Mouse (Mus musculus): ENCODE results near the gene Mydgf. TPM values are rescaled to one million over a fixed set of nuclear protein-coding genes. Genes with fewer than 3 reads are reported as not detected.

Mydgf gene
- 50.1 and 59.6 TPM in 2 replicates for polyA plus RNA-seq (2012; rRNA removed)

DNA sequence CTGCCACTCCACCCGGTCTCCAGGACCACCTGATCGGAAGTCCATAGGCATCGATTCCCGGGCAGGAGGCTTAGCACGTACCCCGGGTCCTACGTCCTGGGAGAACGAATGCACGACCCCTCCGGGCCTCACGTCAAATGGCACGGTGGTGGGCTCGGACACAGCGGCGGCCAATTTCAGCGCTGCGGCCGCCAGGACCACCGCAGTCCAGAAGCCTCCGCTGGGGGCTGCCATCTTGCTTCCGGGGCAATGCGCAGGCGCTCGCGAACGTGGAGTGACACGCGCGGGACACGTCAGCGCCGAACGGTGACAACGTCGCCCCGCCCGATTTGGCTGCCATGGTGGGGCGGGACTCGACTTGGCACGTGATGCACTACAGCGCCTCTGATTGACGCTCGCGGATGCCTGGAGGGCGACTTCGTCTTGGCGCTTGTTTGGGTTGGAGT, at the start of gene Mydgf:
Gene Mydgf, minus strand, starts transcription at position 263 of the 446 bp plus-strand sequence.

DNA sequence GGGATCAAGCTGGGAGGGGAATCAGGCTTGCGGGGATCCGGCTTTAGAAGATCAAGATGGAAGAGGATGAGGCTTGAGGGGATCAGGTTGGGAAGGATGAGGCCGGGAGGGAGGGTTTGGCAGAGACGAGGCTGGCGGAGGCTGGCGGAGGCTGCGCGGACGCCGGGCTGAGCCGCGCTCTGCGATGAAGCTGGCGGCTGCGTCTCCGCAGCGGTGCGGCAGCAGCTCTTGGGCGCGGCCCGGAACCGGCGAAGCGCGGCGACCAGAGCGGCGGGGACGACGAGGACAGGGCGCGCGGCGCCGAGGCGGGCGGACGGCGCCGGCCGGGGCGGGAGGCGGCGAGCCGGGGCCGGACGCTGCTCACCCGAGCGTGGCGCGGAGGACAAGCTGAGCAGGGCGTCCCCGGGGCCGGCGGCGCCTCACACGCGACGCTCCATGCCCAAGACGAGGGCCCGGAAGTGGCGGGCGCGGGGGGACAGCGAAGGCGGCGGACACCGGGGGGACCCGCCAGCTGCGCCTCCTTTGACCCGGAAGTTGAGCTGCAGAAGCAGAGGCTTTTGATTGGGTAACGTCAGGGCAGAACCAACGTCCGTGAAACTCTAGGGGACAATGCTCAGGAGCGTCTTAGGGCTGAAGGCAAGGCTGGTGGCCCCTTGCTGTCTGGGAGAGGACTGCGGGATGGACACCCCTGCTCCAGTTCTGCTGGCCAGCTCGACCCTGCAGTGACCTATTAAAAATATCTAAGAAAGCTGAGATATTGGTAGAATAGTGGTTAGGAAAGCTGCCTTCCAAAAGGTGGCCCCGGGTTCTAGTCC, 34.9 kb upstream of the Mydgf start, which contains the start of gene Dpp9:
Gene Dpp9, minus strand, starts transcription at position 529 of the 815 bp plus-strand sequence.

DNA sequence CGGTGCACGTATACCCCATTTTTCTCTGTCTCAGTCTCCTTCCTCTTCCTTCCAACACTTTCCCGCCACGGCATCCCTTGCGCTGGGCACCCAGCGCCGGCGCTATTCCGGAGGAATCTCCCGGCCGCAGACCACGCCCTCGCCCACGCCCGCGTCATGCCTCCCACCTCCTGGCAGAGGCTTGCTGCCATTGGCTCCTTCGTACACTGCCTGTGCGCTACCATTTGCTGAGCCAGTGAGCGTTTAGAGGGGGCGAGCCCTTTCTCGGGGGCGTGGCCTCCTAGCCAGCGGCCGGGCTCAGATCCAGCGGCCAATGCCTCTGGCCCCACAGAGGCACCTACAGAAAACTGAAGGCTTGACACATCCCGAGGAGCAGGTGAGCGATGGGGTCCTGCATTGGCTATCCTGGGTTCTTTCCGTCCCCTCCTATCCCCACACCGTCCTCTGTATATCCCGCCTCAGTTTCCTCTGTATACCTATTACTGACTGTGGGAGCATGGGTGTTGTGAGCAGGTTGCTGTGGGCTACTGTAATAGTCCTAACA, 21.4 kb downstream of the Mydgf start, which contains the start of gene Tnfaip8l1:
Gene Tnfaip8l1, plus strand, starts transcription at position 247 of the 544 bp plus-strand sequence.

GRCm38 (mm10) chr17:56139858-56140595, 43.7 kb downstream of the Mydgf start, which contains the start of gene Sema6b:
TSS of gene Sema6b (minus strand) at chr17:56140343.

Other genes starting within 250 kb of the Mydgf start
- gene Zfp119b, start 234.4 kb downstream of the Mydgf start, polyA plus RNA-seq (2012; rRNA removed), result 2.0 and 3.3 TPM in 2 replicates
- gene Ebi3, start 231.3 kb downstream of the Mydgf start, polyA plus RNA-seq (2012; rRNA removed), result 1.7 and 2.3 TPM in 2 replicates
- 18.2 and 21.1 TPM in 2 replicates for gene Yju2, start 224.8 kb downstream of the Mydgf start, polyA plus RNA-seq (2012; rRNA removed)
- 104 and 121 TPM in 2 replicates for gene Shd, start 213.5 kb downstream of the Mydgf start, polyA plus RNA-seq (2012; rRNA removed)
- 49.5 and 55.5 TPM in 2 replicates for gene Fsd1, start 197.4 kb downstream of the Mydgf start, polyA plus RNA-seq (2012; rRNA removed)
- gene Stap2, start 178.3 kb downstream of the Mydgf start, polyA plus RNA-seq (2012; rRNA removed), result 4.7 and 5.8 TPM in 2 replicates
- gene Mpnd, start 178.2 kb downstream of the Mydgf start, polyA plus RNA-seq (2012; rRNA removed), result 164 and 185 TPM in 2 replicates
- gene Sh3gl1, start 147.3 kb downstream of the Mydgf start, polyA plus RNA-seq (2012; rRNA removed), result 77.7 and 92.3 TPM in 2 replicates
- 35.8 and 121 TPM in 2 replicates for gene Chaf1a, start 143.5 kb downstream of the Mydgf start, polyA plus RNA-seq (2012; rRNA removed)
- gene Ubxn6, start 108.9 kb downstream of the Mydgf start, polyA plus RNA-seq (2012; rRNA removed), result 47.3 and 53.2 TPM in 2 replicates
- gene Hdgfl2, start 104.3 kb downstream of the Mydgf start, polyA plus RNA-seq (2012; rRNA removed), result 143 and 299 TPM in 2 replicates
- gene Plin4, start 74.1 kb downstream of the Mydgf start, polyA plus RNA-seq (2012; rRNA removed), result 0.04 and 0.06 TPM in 2 replicates
- gene Plin5, start 66.3 kb downstream of the Mydgf start, polyA plus RNA-seq (2012; rRNA removed), result 0.11 and 0.13 TPM in 2 replicates
- gene Lrg1, start 61.9 kb downstream of the Mydgf start, polyA plus RNA-seq (2012; rRNA removed), result 0.06 and 0.07 TPM in 2 replicates
- 7.0 and 7.3 TPM in 2 replicates for gene Sema6b, start 43.6 kb downstream of the Mydgf start, polyA plus RNA-seq (2012; rRNA removed)
- 4.8 and 6.9 TPM in 2 replicates for gene Tnfaip8l1, start 21.4 kb downstream of the Mydgf start, polyA plus RNA-seq (2012; rRNA removed)
- 40.9 and 49.3 TPM in 2 replicates for gene Dpp9, start 35.0 kb upstream of the Mydgf start, polyA plus RNA-seq (2012; rRNA removed)
- 13.1 and 15.6 TPM in 2 replicates for gene Fem1a, start 72.9 kb upstream of the Mydgf start, polyA plus RNA-seq (2012; rRNA removed)
- 2.1 and 4.8 TPM in 2 replicates for gene Ticam1, start 92.9 kb upstream of the Mydgf start, polyA plus RNA-seq (2012; rRNA removed)
- gene Plin3, start 109.0 kb upstream of the Mydgf start, polyA plus RNA-seq (2012; rRNA removed), result 15.0 and 22.5 TPM in 2 replicates
- gene Arrdc5, start 116.4 kb upstream of the Mydgf start, polyA plus RNA-seq (2012; rRNA removed), result not detected in 2 replicates
- gene Uhrf1, start 119.4 kb upstream of the Mydgf start, polyA plus RNA-seq (2012; rRNA removed), result 152 and 161 TPM in 2 replicates
- 36.0 and 42.0 TPM in 2 replicates for gene Kdm4b, start 142.1 kb upstream of the Mydgf start, polyA plus RNA-seq (2012; rRNA removed)

Measured in central nervous system, embryonic 11.5 days (tissue).